Mouse (Mus musculus): ENCODE data around the gene Mettl27. TPM values are rescaled to one million over a fixed set of nuclear protein-coding genes. Genes with fewer than 3 reads are reported as not detected.

The Mettl27 gene
- polyA plus RNA-seq, 2 experiments: 14.8 to 18.9 TPM

DNA sequence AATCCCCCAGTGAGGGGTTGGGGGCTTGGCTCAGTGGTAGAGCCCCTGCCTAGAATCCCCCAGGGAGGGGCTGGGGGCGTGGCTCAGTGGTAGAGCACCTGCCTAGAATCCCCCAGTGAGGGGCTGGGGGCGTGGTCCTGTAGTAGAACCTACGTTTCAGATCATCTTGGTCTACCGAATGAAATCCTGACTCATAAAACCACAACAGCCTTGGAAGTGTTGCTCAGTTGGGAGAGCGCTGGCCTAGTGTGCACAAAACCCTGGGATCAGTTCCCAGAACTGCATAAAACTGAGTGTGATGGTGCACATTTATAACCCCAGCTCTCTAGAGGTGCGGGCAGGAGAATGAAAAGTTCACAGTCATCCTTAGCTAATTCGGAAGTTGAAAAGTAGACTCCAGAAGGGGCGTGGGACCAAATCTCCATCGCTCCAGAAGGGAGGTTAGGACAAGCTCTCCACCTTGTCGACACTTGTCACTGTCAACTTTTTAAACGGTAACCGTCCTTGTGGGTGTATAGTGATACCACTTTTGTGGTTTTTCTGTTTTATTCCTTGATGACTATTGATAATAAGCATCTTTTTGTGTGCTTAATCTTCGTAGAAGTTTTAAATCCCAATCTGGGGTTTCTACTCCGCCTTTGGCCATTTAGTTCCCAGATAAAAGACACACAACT, 44.5 kb downstream of the Mettl27 start:
- Histone ChIP-seq H3K36me3 (ENCODE audit: control insufficient read depth, insufficient read depth, low read length) (no peaks in the 10 kb centered on the region), H3K4me1 (ENCODE audit: control insufficient read depth, insufficient read depth, low read length) (no peaks in the 10 kb centered on the region), H3K9me3 (ENCODE audit: control insufficient read depth, low read length) (no peaks in the 10 kb centered on the region), H3K27me3 (ENCODE audit: control insufficient read depth, insufficient read depth, low read length) (no peaks in the 10 kb centered on the region), H3K9ac (ENCODE audit: low read depth, low read length, severe bottlenecking) (no peak overlapping the region), H3K4me3 (replicated peaks; ENCODE audit: low read length) (no peak overlapping the region), H3K4me2 (replicated peaks; ENCODE audit: low read depth, low read length, severe bottlenecking) (no peak overlapping the region), H3K27ac (replicated peaks; ENCODE audit: low read depth, low read length) (no peak overlapping the region)
- TF ChIP-seq POLR2A (IDR thresholded peaks at IDR 0.05; ENCODE audit: borderline replicate concordance, extremely low read depth, insufficient read depth, insufficient read length): no peak
- no peak for DNase-seq (ENCODE audit: low spot score)
- ATAC-seq (ENCODE audit: low FRiP score, low read depth): no peak
- 81% methylated on average over 14 of the region's 14 CpGs for WGBS

DNA sequence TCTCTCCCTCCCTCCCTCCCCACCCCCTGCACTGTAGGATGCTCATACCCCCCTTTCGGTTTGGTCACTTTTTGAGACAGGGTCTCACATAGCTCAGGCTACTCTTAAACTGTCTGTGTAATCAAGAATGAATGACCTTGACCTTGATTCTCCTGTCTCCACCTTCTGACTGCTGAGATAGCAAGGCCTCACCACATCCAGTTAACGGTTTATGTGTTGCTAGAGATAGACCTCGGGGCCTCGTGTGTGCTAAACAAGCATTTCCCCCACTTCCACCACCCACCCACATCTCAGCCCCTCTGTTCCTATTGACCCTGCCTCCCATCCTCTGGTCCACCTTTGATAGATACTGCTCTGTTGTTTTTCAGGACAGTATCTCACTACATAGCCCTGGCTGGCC, 45.7 kb downstream of the Mettl27 start:
- ATAC-seq (ENCODE audit: low FRiP score, low read depth): no peak

DNA sequence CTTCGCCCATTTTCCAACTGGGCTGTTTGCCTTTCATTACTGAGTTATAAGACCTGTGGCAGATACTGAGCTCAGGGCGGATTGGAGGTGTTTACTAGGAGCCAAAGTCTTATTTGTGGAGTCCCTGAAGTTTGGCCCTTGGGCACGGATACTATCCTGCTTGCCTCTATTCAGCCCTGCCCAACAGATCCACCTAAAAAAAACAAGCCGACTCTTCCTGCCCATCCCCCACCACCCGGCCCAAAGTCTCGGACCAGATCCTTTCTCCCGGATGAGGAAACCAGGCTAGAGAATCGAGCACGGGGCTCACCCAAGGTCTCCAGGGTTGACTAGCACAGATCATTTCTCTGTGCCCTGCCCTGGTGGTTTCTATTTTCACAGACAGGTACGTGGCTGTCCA, 49.0 kb downstream of the Mettl27 start:
- Histone ChIP-seq H3K4me3 (replicated peaks; ENCODE audit: low read length) (no peak overlapping the region), H3K9me3 (ENCODE audit: control insufficient read depth, low read length) (no peaks in the 10 kb centered on the region), H3K36me3 (ENCODE audit: control insufficient read depth, insufficient read depth, low read length) (no peaks in the 10 kb centered on the region), H3K9ac (ENCODE audit: low read depth, low read length, severe bottlenecking) (no peak overlapping the region), H3K4me2 (replicated peaks; ENCODE audit: low read depth, low read length, severe bottlenecking) (no peak overlapping the region), H3K27ac (replicated peaks; ENCODE audit: low read depth, low read length) (no peak overlapping the region), H3K4me1 (ENCODE audit: control insufficient read depth, insufficient read depth, low read length) (peaks cover 9% of the 10 kb centered on the region), H3K27me3 (ENCODE audit: control insufficient read depth, insufficient read depth, low read length) (peaks cover 17% of the 10 kb centered on the region)
- ATAC-seq (ENCODE audit: low FRiP score, low read depth) (no peak), DNase-seq (ENCODE audit: low spot score) (no peak)
- 68% methylated on average over 10 of the region's 10 CpGs for WGBS
- TF ChIP-seq POLR2A (IDR thresholded peaks at IDR 0.05; ENCODE audit: borderline replicate concordance, extremely low read depth, insufficient read depth, insufficient read length): no peak

More for the DNA sequence above, 45.7 kb downstream of the Mettl27 start:
- Histone ChIP-seq H3K4me1 (ENCODE audit: control insufficient read depth, insufficient read depth, low read length) (no peaks in the 10 kb centered on the region), H3K4me2 (replicated peaks; ENCODE audit: low read depth, low read length, severe bottlenecking) (no peak overlapping the region), H3K9me3 (ENCODE audit: control insufficient read depth, low read length) (no peaks in the 10 kb centered on the region), H3K27me3 (ENCODE audit: control insufficient read depth, insufficient read depth, low read length) (no peaks in the 10 kb centered on the region), H3K27ac (replicated peaks; ENCODE audit: low read depth, low read length) (no peak overlapping the region), H3K9ac (ENCODE audit: low read depth, low read length, severe bottlenecking) (no peak overlapping the region), H3K36me3 (ENCODE audit: control insufficient read depth, insufficient read depth, low read length) (no peaks in the 10 kb centered on the region), H3K4me3 (replicated peaks; ENCODE audit: low read length) (no peak overlapping the region)
- no peak for TF ChIP-seq POLR2A (IDR thresholded peaks at IDR 0.05; ENCODE audit: borderline replicate concordance, extremely low read depth, insufficient read depth, insufficient read length)
- WGBS: 81% methylated on average over 4 of the region's 4 CpGs
- no peak for DNase-seq (ENCODE audit: low spot score)

DNA sequence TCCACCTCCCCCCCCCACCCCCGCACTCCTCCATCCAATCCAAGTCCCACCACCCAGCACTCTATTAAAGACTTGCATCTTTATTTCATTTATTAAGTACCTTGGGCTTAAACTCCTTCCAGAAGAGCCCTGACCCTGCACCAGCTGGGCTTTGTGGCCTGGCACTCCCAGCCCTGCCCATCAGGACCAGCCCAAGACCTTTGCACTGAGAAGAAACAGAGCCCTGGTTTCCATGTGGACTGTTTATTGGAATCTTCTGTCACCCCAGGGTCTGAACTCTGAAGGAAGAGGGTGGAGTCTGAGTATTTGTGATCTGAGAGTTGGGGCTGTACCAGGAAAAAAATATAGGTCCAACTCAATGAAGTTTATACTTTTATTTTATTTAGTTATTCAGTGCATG, 50.9 kb downstream of the Mettl27 start:
- Histone ChIP-seq H3K9ac (ENCODE audit: low read depth, low read length, severe bottlenecking) (no peak overlapping the region), H3K4me2 (replicated peaks; ENCODE audit: low read depth, low read length, severe bottlenecking) (no peak overlapping the region), H3K27me3 (ENCODE audit: control insufficient read depth, insufficient read depth, low read length) (peaks cover 37% of the 10 kb centered on the region), H3K9me3 (ENCODE audit: control insufficient read depth, low read length) (no peaks in the 10 kb centered on the region), H3K36me3 (ENCODE audit: control insufficient read depth, insufficient read depth, low read length) (no peaks in the 10 kb centered on the region), H3K4me1 (ENCODE audit: control insufficient read depth, insufficient read depth, low read length) (peaks cover 14% of the 10 kb centered on the region), H3K4me3 (replicated peaks; ENCODE audit: low read length) (no peak overlapping the region), H3K27ac (replicated peaks; ENCODE audit: low read depth, low read length) (no peak overlapping the region)
- DNase-seq (ENCODE audit: low spot score) (no peak), ATAC-seq (ENCODE audit: low FRiP score, low read depth) (no peak)
- TF ChIP-seq POLR2A (IDR thresholded peaks at IDR 0.05; ENCODE audit: borderline replicate concordance, extremely low read depth, insufficient read depth, insufficient read length): no peak
- WGBS: 100% methylated on average over 1 of the region's 1 CpGs

DNA sequence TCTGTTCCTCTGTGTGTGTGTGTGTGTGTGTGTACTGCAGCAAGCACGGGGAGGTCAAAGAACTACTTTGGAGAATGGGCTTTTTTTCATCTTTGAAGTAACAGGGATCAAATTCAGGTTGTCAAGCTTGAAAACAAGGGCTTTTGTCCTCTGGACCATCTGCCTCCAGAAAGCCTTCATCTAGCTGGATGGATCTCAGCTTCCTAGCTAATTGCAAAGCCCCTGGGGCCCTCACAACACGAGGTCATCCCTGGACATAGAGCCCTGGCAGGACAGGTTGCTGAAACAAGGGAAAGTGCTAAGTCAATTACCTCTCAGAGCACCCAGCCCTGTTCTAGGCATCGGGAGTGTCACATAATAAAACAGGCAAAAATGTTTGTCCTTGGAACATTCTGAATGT, 51.6 kb downstream of the Mettl27 start:
- peaks cover 37% of the 10 kb centered on the region for H3K27me3 ChIP-seq (ENCODE audit: control insufficient read depth, insufficient read depth, low read length)
- DNase-seq (ENCODE audit: low spot score) (no peak), ATAC-seq (ENCODE audit: low FRiP score, low read depth) (no peak)
- WGBS: 16% methylated on average over 3 of the region's 3 CpGs
- no peak overlapping the region for H3K4me3 ChIP-seq (replicated peaks; ENCODE audit: low read length)
- peaks cover 14% of the 10 kb centered on the region for H3K4me1 ChIP-seq (ENCODE audit: control insufficient read depth, insufficient read depth, low read length)
- H3K27ac ChIP-seq (replicated peaks; ENCODE audit: low read depth, low read length): no peak overlapping the region
- no peak overlapping the region for H3K9ac ChIP-seq (ENCODE audit: low read depth, low read length, severe bottlenecking)
- TF ChIP-seq POLR2A (IDR thresholded peaks at IDR 0.05; ENCODE audit: borderline replicate concordance, extremely low read depth, insufficient read depth, insufficient read length): no peak
- H3K36me3 ChIP-seq (ENCODE audit: control insufficient read depth, insufficient read depth, low read length): no peaks in the 10 kb centered on the region
- no peaks in the 10 kb centered on the region for H3K9me3 ChIP-seq (ENCODE audit: control insufficient read depth, low read length)
- H3K4me2 ChIP-seq (replicated peaks; ENCODE audit: low read depth, low read length, severe bottlenecking): no peak overlapping the region

Data from limb, embryonic 14.5 days (tissue).